Mouse (Mus musculus) thymus, postnatal 0 days (tissue): ENCODE data around the gene Sel1l2. TPM values are rescaled to one million over a fixed set of nuclear protein-coding genes. Genes with fewer than 3 reads are reported as not detected.
"Not testable (repeated sequence)": the region's sequence is repeated elsewhere in the genome, so short reads cannot be mapped to it uniquely, and the experiment has no call there.

ENCODE experiments used
- DNase-seq: peaks from one replicate; pipeline ENCODE4 v3.0.0-alpha.2; 2015; ENCODE audit warnings: low spot score
- polyA plus RNA-seq: library from polyadenylated mRNA; unstranded; fragments of >200 nt; fragmentation: Nextera tagmentation; extraction: Ambion mirVana; gene quantifications from 2 replicates; pipeline ENCODE4 v1.2.1, GENCODE M21; 2015

The Sel1l2 gene
- polyA plus RNA-seq, 1 experiment from 2014 or later = 0.13 TPM

DNA sequence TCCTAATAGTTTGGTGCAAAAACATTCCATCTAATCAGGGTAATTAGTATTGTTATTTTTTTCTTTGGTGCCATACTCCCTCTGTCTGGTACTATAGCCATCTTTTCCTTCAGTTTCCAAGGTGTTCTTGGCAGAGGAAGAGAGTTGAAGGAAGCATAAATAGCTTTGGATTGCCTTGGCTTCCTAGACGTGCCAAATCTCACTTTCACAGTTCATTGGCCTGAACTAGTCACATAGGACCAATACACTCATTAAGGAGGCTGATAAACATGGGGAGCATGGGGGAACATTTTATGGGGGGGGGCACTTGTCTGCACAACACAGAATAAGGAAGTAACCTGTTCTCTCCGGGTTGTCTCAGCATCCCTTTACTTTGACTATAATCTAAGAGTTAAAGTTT is 174.1 kb downstream of the Sel1l2 start:
- no peak for DNase-seq

DNA sequence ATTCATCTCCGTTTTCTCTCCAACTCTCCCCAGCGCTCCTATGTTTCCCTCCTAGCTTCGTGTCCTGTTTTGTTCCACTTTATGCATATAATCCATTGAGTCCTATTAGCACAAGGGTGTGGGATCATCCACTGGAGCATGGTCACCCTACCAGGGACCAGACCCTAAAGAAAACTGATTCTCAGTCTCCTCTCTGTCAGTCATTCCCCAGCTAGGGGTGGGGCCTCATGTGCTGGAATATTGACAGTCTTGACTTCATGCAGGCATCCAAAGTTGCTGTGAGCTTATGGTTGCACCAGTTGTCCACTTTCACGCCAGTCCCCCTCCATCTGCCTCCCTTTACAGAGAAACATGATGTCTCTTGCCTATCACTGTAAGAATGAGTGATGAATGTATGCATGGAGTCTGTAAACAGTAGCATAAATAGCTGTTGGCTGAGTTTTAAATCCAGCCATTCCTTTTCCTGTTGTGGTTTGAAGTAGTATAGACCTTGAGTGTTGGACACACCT is 174.9 kb downstream of the Sel1l2 start:
- DNase-seq = no peak

GRCm38 (mm10) chr2:140203756-140204155 is 185.8 kb downstream of the Sel1l2 start:
- DNase-seq = no peak

GRCm38 (mm10) chr2:140202573-140202972 is 186.9 kb downstream of the Sel1l2 start:
- no peak for DNase-seq

DNA sequence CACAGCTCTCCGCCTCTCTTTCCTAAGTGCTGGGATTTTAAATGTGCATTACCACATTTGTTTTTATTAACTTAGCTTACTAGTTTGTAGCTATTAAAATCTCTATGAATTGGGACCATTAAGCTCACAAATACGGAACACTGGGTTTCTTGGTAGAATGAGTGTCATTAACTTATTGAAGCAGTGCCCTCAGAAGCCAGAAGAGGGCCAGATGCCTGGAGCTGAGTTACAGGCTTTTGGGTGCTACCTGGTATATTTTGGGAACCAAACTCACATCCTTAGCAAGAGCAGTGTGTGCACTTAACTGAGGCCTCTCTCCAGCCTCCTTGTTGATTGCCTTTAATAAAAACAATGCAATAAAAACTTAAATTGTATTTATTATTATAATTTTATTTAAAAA is 188.8 kb downstream of the Sel1l2 start:
- no peak for DNase-seq

DNA sequence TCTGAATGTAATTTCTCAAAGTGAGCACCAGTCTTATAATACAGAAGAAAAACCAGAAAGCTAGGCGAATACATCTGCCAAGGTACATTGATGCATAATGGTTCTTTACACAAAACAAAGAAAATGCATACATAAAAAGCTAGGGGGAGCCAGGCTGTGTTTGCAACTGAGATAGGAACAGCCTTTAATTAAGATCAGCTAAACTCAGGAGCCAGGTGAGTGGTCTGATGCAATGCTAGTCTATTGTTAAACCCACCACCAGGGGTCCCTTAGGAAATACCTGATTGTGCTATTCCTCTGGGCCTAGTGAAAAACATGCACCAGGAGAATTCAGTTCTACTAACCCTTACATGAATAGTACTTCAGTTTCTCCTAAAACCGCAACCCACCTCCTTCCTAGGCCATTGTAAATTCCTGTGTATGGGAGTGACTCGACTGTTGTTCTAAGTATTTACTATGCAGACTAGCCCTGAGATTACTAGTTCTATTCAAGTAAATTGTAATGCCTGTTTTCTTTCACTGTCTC is 203.8 kb downstream of the Sel1l2 start:
- not testable (repeated sequence) for DNase-seq

Other genes starting within 250 kb of the Sel1l2 start
- gene Gm17374, start 237.7 kb downstream of the Sel1l2 start, polyA plus RNA-seq = not detected in 2 replicates
- 17.6 and 24.6 TPM in 2 replicates for gene Esf1, start 219.1 kb downstream of the Sel1l2 start, polyA plus RNA-seq
- 20.5 and 21.5 TPM in 2 replicates for gene Ndufaf5, start 219.1 kb downstream of the Sel1l2 start, polyA plus RNA-seq
- gene Macrod2, start 5.6 kb upstream of the Sel1l2 start, polyA plus RNA-seq = 24.6 and 28.6 TPM in 2 replicates